20 mouse cellular contexts compared by ENCODE assay signal in the genomic region with DNA sequence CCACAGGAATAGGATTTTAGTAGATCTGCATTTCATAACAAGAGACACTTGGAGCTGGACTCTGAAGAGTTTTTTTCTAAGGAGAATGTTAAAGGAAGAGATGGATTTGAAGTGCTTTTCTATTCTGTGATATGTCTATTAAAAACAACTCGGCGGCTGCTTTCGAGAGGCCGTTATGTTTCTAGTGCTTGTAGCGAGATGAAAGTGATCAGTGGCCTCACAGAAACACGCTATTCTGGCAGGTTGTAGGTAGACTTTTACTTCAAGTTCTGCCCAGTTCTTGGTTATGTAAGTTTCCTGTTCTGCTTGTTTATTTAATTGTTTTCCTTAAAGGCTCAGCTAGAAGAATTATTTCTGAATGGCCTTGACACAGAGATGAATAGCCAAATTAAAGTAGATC. TPM values are rescaled to one million over a fixed set of nuclear protein-coding genes. Genes with fewer than 3 reads are reported as not detected.
"Had no signal": no experiment of that assay in that cellular context is flagged by ENCODE, and none has a peak within 500 bp of the region (broad histone marks: within the 10 kb centered on the region; RNA-seq: fewer than 3 reads in every experiment).

No protein-coding gene starts in this region.

- H3K4me2 ChIP-seq: lung, embryonic 14.5 days; midbrain, embryonic 12.5 days; neural tube, embryonic 13.5 days; neural tube, embryonic 15.5 days; stomach, embryonic 15.5 days had no signal

- H3K9me3 ChIP-seq: midbrain, embryonic 10.5 days; midbrain, embryonic 12.5 days; neural tube, embryonic 13.5 days; neural tube, embryonic 15.5 days; stomach, embryonic 15.5 days had no signal

- DNase-seq: lung, adult 18-20 months; lung, embryonic 14.5 days; lung, postnatal 10 days; lung, postnatal 4 days; midbrain, embryonic 14.5 days; retina, postnatal 1 day; right cerebral cortex, adult 18-20 months; right cerebral cortex, postnatal 25 days; thymus, adult 2 months; thymus, postnatal 25 days; thymus, postnatal 4 days had no signal

- H3K4me3 ChIP-seq: midbrain, embryonic 10.5 days; midbrain, embryonic 12.5 days; myocyte; neural tube, embryonic 13.5 days; neural tube, embryonic 15.5 days; stomach, embryonic 15.5 days had no signal

- H3K9ac ChIP-seq: lung, embryonic 14.5 days; midbrain, embryonic 12.5 days; neural tube, embryonic 13.5 days; neural tube, embryonic 15.5 days had no signal

- H3K27ac ChIP-seq: midbrain, embryonic 10.5 days; midbrain, embryonic 12.5 days; neural tube, embryonic 13.5 days; neural tube, embryonic 15.5 days; stomach, embryonic 15.5 days; stomach, postnatal 0 days had no signal

- H3K27me3 ChIP-seq: midbrain, embryonic 12.5 days; neural tube, embryonic 13.5 days; neural tube, embryonic 15.5 days; stomach, embryonic 15.5 days had no signal

- H3K36me3 ChIP-seq: stomach, embryonic 15.5 days had no signal

- ATAC-seq: midbrain, embryonic 16.5 days had no signal

RNA-seq across cellular contexts. Expression of a gene that starts 26.3 kb away (rescaled TPM):
- total RNA-seq: megakaryocyte-erythroid progenitor cell, adult 5-6 weeks had no signal
